Mouse (Mus musculus) intestine, embryonic 14.5 days (tissue): ENCODE data around the gene Milr1. TPM values are rescaled to one million over a fixed set of nuclear protein-coding genes. Genes with fewer than 3 reads are reported as not detected.

Experiments used
- ATAC-seq: fragments of 200-750 bp; cut with Nextera tagmentation; replicated peaks from 2 replicates; pipeline ENCODE4 v1.8.0; 2017; ENCODE audit warnings: low read depth, moderate number of reproducible peaks, moderate TSS enrichment, moderate library complexity; ENCODE audit not compliant: low FRiP score, low TSS enrichment
- DNase-seq: peaks from one replicate; pipeline ENCODE4 v3.0.0-alpha.2; 2018; ENCODE audit warnings: low spot score
- H3K27ac ChIP-seq: fragments of 300-500 bp; sonication (generic); 2 replicates; pipeline ENCODE4 v1.5.1; 2014; ENCODE audit warnings: low read depth, mild to moderate bottlenecking, control low read depth
- H3K27me3 ChIP-seq: fragments of 300-500 bp; sonication (generic); replicated peaks from 2 replicates; pipeline ENCODE4 v1.6.1; 2014; ENCODE audit warnings: low read length, control low read depth; ENCODE audit not compliant: control insufficient read depth, insufficient read depth
- H3K36me3 ChIP-seq: fragments of 300-500 bp; sonication (generic); 2 replicates; pipeline ENCODE4 v1.6.1; 2014; ENCODE audit warnings: low read length, control low read depth; ENCODE audit not compliant: control insufficient read depth, insufficient read depth
- H3K4me1 ChIP-seq: fragments of 300-500 bp; sonication (generic); replicated peaks from 2 replicates; pipeline ENCODE4 v1.6.1; 2014; ENCODE audit warnings: low read length, control low read depth, mixed read lengths; ENCODE audit not compliant: control insufficient read depth, insufficient read depth
- H3K4me2 ChIP-seq: fragments of 300-500 bp; sonication (generic); 2 replicates; pipeline ENCODE4 v1.6.1; 2014; ENCODE audit warnings: low read length
- H3K4me3 ChIP-seq: fragments of 300-500 bp; sonication (generic); 2 replicates; pipeline ENCODE4 v1.5.1; 2014; ENCODE audit warnings: low read depth, low read length, control low read depth, mixed read lengths
- H3K9ac ChIP-seq: fragments of 300-500 bp; sonication (generic); 2 replicates; pipeline ENCODE4 v1.6.1; 2014; ENCODE audit warnings: mild to moderate bottlenecking, low read length
- H3K9me3 ChIP-seq: fragments of 300-500 bp; sonication (generic); 2 replicates; pipeline ENCODE4 v1.6.1; 2016; ENCODE audit warnings: low read length, control low read depth; ENCODE audit not compliant: control insufficient read depth
- WGBS: fragments of 180-500 bp; shearing (Covaris S2); extraction: QIAGEN DNeasy Blood & Tissue Kit; methylation state at CpG from one replicate; pipeline ENCODE4 v1.1.7; 2014; 5-methylcytosine and 5-hydroxymethylcytosine counted together
- polyA plus RNA-seq: library from polyadenylated mRNA; unstranded; fragments of >200 nt; fragmentation: Nextera tagmentation; extraction: Ambion mirVana; gene quantifications from 2 replicates; pipeline ENCODE4 v1.2.1, GENCODE M21; 2014

The Milr1 gene
- polyA plus RNA-seq = 1.6 and 2.1 TPM in 2 replicates

DNA sequence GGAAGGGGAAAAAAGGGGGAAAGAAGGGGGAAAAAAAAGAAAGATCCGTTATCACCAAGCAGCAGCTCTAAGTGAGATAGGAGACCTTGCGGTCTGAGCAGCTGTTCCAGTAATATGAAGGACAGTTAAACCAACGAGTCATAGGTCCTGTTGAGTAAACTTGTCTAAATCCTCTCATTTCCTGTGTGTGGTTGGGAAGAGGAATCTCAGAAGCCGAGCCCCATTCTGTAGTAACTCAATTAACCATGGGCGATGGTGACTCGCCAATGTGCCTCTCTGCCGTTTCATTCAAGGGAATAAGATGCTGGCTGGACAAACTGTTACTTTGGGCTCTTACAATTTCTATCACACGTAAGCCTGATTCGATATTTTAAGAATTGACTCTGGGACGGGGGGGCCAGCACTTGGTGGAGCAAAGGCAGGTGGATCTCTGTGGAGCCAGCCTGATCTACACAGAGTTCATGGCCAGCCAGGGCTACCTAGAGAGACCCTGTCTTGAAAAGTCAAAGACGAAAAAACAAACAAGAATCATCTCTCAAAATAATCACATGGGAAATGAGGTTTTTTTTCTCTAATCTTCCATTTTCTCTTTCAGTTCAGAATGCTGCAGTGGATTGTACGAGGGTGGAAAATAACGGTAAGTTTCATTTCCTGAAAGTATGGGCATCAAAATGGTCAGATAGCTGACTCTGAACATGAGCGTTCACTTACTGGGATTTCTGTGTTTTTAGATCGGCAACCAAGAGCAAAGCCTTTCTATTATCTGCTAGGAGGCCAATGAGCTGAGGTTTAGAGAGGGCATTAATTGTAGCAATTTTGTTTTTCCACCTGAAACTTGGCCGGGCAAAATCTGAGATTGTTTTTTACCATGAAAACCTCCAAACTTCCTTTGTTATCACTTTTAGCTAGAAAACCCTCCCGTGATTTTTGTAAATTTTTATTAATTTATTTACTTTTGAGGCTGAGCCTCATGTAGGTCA lies at the start of gene Milr1:
Gene Milr1 (plus strand): TSS at position 188 of the 980 bp plus-strand sequence.
- ATAC-seq = no peak
- Histone ChIP-seq H3K27me3 (no peaks in the 10 kb centered on the region), H3K9me3 (no peaks in the 10 kb centered on the region), H3K9ac (no peak within 1 kb of the TSS), H3K27ac (no peak within 1 kb of the TSS), H3K36me3 (no peaks in the 10 kb centered on the region), H3K4me1 (no peaks in the 10 kb centered on the region), H3K4me3 (no peak within 1 kb of the TSS), H3K4me2 (no peak within 1 kb of the TSS)
- WGBS = 81% methylated on average over 17 of the region's 17 CpGs
- DNase-seq = no peak

GRCm38 (mm10) chr11:106701589-106701988 lies 49.4 kb upstream of the Milr1 start:
- no peak overlapping the region for H3K4me2 ChIP-seq
- no peak overlapping the region for H3K9ac ChIP-seq
- no peaks in the 10 kb centered on the region for H3K27me3 ChIP-seq
- H3K27ac ChIP-seq = no peak overlapping the region
- H3K9me3 ChIP-seq = no peaks in the 10 kb centered on the region
- H3K36me3 ChIP-seq = no peaks in the 10 kb centered on the region
- H3K4me3 ChIP-seq = no peak overlapping the region
- 73% methylated on average over 9 of the region's 9 CpGs for WGBS
- no peak for DNase-seq
- no peaks in the 10 kb centered on the region for H3K4me1 ChIP-seq
- ATAC-seq = no peak

DNA sequence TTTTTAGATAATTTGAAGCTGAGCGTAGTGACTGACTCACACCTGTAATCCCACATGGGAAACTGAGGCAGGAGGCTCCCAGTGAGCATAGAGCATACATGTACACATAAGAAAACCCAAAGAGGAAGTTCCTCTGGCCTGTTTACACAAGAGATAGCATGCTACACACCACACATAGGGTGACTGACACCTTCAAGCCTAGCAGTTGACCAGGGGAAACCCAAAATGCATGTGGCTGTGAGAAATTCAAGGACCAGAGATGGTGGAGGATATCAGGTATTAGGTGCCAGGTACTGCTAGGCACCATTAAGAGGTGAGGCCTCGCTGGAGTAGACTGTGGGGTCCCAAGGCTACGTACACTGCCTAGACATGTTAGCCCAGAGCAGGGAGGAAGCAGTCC lies 48.4 kb upstream of the Milr1 start:
- no peak overlapping the region for H3K27ac ChIP-seq
- WGBS = 82% methylated on average over 3 of the region's 3 CpGs
- ATAC-seq (no peak), DNase-seq (no peak)
- no peaks in the 10 kb centered on the region for H3K4me1 ChIP-seq
- H3K9ac ChIP-seq = no peak overlapping the region
- no peaks in the 10 kb centered on the region for H3K9me3 ChIP-seq
- H3K36me3 ChIP-seq = no peaks in the 10 kb centered on the region
- H3K4me2 ChIP-seq = no peak overlapping the region
- H3K27me3 ChIP-seq = no peaks in the 10 kb centered on the region
- no peak overlapping the region for H3K4me3 ChIP-seq

GRCm38 (mm10) chr11:106703931-106704330 lies 47.1 kb upstream of the Milr1 start:
- Histone ChIP-seq H3K27me3 (no peaks in the 10 kb centered on the region), H3K36me3 (no peaks in the 10 kb centered on the region), H3K4me1 (no peaks in the 10 kb centered on the region; the same call in 1 of the 2 replicates), H3K9ac (no peak overlapping the region), H3K27ac (no peak overlapping the region), H3K4me3 (no peak overlapping the region), H3K9me3 (no peaks in the 10 kb centered on the region), H3K4me2 (no peak overlapping the region)
- no peak for ATAC-seq
- WGBS = 87% methylated on average over 7 of the region's 7 CpGs
- no peak for DNase-seq

- 59% methylated on average over 9 of the region's 9 CpGs for WGBS
- Histone ChIP-seq H3K27ac (no peak overlapping the region), H3K36me3 (no peaks in the 10 kb centered on the region), H3K9ac (no peak overlapping the region), H3K27me3 (no peaks in the 10 kb centered on the region), H3K4me1 (peaks cover 5% of the 10 kb centered on the region), H3K9me3 (no peaks in the 10 kb centered on the region), H3K4me2 (no peak overlapping the region), H3K4me3 (no peak overlapping the region)
- DNase-seq (no peak), ATAC-seq (no peak)
Observed at GRCm38 (mm10) chr11:106704399-106705111, 46.5 kb upstream of the Milr1 start.

- ATAC-seq (no peak), DNase-seq (no peak)
- Histone ChIP-seq H3K4me2 (no peak overlapping the region), H3K27me3 (no peaks in the 10 kb centered on the region), H3K9me3 (no peaks in the 10 kb centered on the region), H3K36me3 (no peaks in the 10 kb centered on the region), H3K4me1 (peaks cover 7% of the 10 kb centered on the region), H3K27ac (no peak overlapping the region), H3K9ac (no peak overlapping the region), H3K4me3 (no peak overlapping the region)
- 37% methylated on average over 4 of the region's 4 CpGs for WGBS
Observed at GRCm38 (mm10) chr11:106706212-106706611, 44.8 kb upstream of the Milr1 start.

DNA sequence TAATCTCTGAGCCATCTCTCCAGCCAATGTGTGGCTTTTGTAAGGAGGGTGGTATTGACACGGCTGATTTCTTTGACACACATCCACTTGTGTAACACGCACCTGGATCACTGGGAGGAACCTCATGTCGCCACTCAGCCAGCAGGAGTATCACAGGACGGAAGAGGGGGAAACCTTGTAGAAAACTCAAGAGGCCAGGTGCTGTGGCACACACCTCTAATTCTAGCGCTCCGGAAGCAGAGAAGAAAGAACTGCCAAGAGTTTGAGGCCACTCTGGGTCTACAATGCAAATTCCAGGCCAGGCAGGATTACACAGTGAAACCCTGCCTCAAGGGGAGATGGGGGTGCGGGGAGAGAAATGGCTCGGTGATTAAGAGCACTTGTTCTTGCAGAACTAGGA lies 43.9 kb upstream of the Milr1 start:
- Histone ChIP-seq H3K27ac (no peak overlapping the region), H3K4me1 (peaks cover 7% of the 10 kb centered on the region), H3K4me2 (no peak overlapping the region), H3K9ac (no peak overlapping the region), H3K9me3 (no peaks in the 10 kb centered on the region), H3K36me3 (no peaks in the 10 kb centered on the region), H3K27me3 (no peaks in the 10 kb centered on the region), H3K4me3 (no peak overlapping the region)
- WGBS = 87% methylated on average over 8 of the region's 8 CpGs
- ATAC-seq (no peak), DNase-seq (no peak)

DNA sequence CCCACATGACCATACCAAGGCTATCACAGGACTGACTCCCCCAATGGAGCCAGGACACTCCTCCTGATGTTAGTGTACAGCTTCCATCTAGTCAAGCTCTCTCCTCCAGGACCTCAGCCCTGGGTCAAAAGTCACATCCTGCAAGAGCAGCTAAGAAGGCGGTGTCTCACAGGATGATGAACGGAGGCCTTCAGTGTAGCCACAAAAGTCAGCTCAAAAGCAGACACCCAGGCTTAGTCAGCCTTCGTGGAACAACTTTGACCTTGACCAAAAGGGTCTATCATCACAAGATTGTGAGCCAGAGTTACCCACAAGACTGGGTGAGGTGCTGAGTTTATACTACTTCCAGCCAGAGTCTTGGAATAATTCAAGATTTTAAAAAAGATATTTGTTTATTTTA lies 43.2 kb upstream of the Milr1 start:
- H3K4me3 ChIP-seq = no peak overlapping the region
- 39% methylated on average over 3 of the region's 3 CpGs for WGBS
- H3K9me3 ChIP-seq = no peaks in the 10 kb centered on the region
- H3K9ac ChIP-seq = no peak overlapping the region
- peaks cover 7% of the 10 kb centered on the region for H3K4me1 ChIP-seq
- ATAC-seq (no peak), DNase-seq (no peak)
- no peak overlapping the region for H3K27ac ChIP-seq
- H3K36me3 ChIP-seq = no peaks in the 10 kb centered on the region
- H3K4me2 ChIP-seq = no peak overlapping the region
- H3K27me3 ChIP-seq = no peaks in the 10 kb centered on the region
